Mouse (Mus musculus) megakaryocyte, embryonic 14.5 days (primary cell): ENCODE measurements around the gene Arhgap15.

ENCODE experiments used
- FLI1 ChIP-seq: IDR thresholded peaks from 2 replicates; pipeline ENCODE4 v1.6.1; 2012; ENCODE audit warnings: low read length, inconsistent platforms, mixed read lengths
- GATA1 ChIP-seq: IDR thresholded peaks from 3 replicates; pipeline ENCODE4 v1.6.1; 2012; ENCODE audit warnings: mixed read lengths, low read length, inconsistent platforms, borderline replicate concordance

- TF ChIP-seq GATA1 (no peak), FLI1 (no peak)
Measured at GRCm38 (mm10) chr2:44272606-44273005, 524.0 kb downstream of the Arhgap15 start.
